Mouse (Mus musculus) testis, adult 2 months (tissue): ENCODE measurements around the gene Carmil1.

Experiments
- CTCF ChIP-seq: fragments of 200-500 bp; IDR thresholded peaks from 2 replicates; pipeline ENCODE4 v1.5.1; 2012; ENCODE audit warnings: low read depth, mild to moderate bottlenecking, inconsistent platforms, low read length, moderate library complexity; ENCODE audit not compliant: control insufficient read depth, insufficient read depth, insufficient replicate concordance
- POLR2A ChIP-seq: fragments of 200-500 bp; IDR thresholded peaks from 2 replicates; pipeline ENCODE4 v1.6.1; 2012; ENCODE audit warnings: low read depth, mild to moderate bottlenecking, inconsistent platforms, low read length, moderate library complexity; ENCODE audit not compliant: control insufficient read depth

DNA sequence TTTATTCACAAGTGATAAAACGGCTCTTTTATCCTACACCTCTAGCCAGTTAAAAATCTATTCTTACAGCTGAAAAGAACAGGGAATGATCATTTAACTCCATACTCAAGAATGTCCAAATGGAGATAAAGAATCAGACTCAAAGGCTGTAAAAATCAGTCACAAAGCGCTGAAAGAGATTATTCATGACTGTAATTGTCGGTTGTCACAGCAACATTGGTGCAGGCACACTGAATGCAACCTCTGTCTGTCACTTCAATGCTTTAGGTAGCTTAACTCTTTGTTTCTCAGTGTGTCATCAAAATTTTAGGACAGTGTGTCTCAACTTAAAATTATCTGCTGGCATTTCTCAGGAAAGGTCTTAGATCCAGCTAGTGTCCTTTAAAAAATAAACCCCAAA, 235.3 kb downstream of the Carmil1 start:
- TF ChIP-seq POLR2A (no peak), CTCF (no peak)
